Mouse (Mus musculus) E14TG2a.4 (cell line): ENCODE data around the gene Cdk5.

Experiments
- CTCF ChIP-seq: conservative IDR thresholded peaks from 2 replicates; pipeline ENCODE4 v1.5.1; 2014; ENCODE audit warnings: low read length
- NANOG ChIP-seq: IDR thresholded peaks from 2 replicates; pipeline ENCODE4 v1.6.1; 2014; ENCODE audit warnings: borderline replicate concordance, low read length, mixed read lengths
- POU5F1 ChIP-seq: IDR thresholded peaks from 2 replicates; pipeline ENCODE4 v1.6.1; 2014; ENCODE audit warnings: low read length, borderline replicate concordance

GRCm38 (mm10) chr5:24400911-24401605, 22.3 kb downstream of the Cdk5 start:
- no peak for TF ChIP-seq CTCF
- TF ChIP-seq NANOG: no peak
- no peak for TF ChIP-seq POU5F1
